Mouse (Mus musculus) liver, embryonic 16.5 days (tissue): ENCODE measurements around the gene Gas6. TPM values are rescaled to one million over a fixed set of nuclear protein-coding genes. Genes with fewer than 3 reads are reported as not detected.

ENCODE experiments used
- ATAC-seq: fragments of 200-750 bp; cut with Nextera tagmentation; 2 replicates; pipeline ENCODE4 v1.8.0; 2017; ENCODE audit warnings: low read depth, mild to moderate bottlenecking, moderate number of reproducible peaks, moderate library complexity
- H3K27ac ChIP-seq: fragments of 300-500 bp; sonication (generic); 2 replicates; pipeline ENCODE4 v1.5.1; 2014; ENCODE audit warnings: mild to moderate bottlenecking, low read length
- H3K27me3 ChIP-seq: fragments of 300-500 bp; sonication (generic); 2 replicates; pipeline ENCODE4 v1.6.1; 2014; ENCODE audit warnings: low read depth, low read length, mixed read lengths; ENCODE audit not compliant: control insufficient read depth, insufficient read depth
- H3K36me3 ChIP-seq: fragments of 300-500 bp; sonication (generic); 2 replicates; pipeline ENCODE4 v1.6.1; 2014; ENCODE audit warnings: mild to moderate bottlenecking; ENCODE audit not compliant: control insufficient read depth, insufficient read depth
- H3K4me1 ChIP-seq: fragments of 300-500 bp; sonication (generic); 2 replicates; pipeline ENCODE4 v1.6.1; 2014; ENCODE audit warnings: low read depth, low read length, mixed read lengths; ENCODE audit not compliant: control insufficient read depth
- H3K4me2 ChIP-seq: fragments of 300-500 bp; sonication (generic); 2 replicates; pipeline ENCODE4 v1.6.1; 2014; ENCODE audit warnings: low read depth, low read length, mixed read lengths
- H3K4me3 ChIP-seq: fragments of 300-500 bp; sonication (generic); 2 replicates; pipeline ENCODE4 v1.5.1; 2014; ENCODE audit warnings: low read depth, mild to moderate bottlenecking, low read length
- H3K9ac ChIP-seq: fragments of 300-500 bp; sonication (generic); 2 replicates; pipeline ENCODE4 v1.6.1; 2014; ENCODE audit warnings: low read depth, low read length
- H3K9me3 ChIP-seq: fragments of 300-500 bp; sonication (generic); replicated peaks from 2 replicates; pipeline ENCODE4 v1.6.1; 2016; ENCODE audit warnings: low read length; ENCODE audit not compliant: control insufficient read depth
- WGBS: fragments of 180-500 bp; shearing (Covaris S2); extraction: QIAGEN DNeasy Blood & Tissue Kit; methylation state at CpG from one replicate; pipeline ENCODE4 v1.1.7; 2014; ENCODE audit not compliant: insufficient replicate concordance; 5-methylcytosine and 5-hydroxymethylcytosine counted together
- polyA plus RNA-seq: library from polyadenylated mRNA; unstranded; fragments of >200 nt; fragmentation: Nextera tagmentation; extraction: Ambion mirVana; gene quantifications from 2 replicates; pipeline ENCODE4 v1.2.1, GENCODE M21; 2015

The Gas6 gene
- 5.5 and 8.3 TPM in 2 replicates for polyA plus RNA-seq

DNA sequence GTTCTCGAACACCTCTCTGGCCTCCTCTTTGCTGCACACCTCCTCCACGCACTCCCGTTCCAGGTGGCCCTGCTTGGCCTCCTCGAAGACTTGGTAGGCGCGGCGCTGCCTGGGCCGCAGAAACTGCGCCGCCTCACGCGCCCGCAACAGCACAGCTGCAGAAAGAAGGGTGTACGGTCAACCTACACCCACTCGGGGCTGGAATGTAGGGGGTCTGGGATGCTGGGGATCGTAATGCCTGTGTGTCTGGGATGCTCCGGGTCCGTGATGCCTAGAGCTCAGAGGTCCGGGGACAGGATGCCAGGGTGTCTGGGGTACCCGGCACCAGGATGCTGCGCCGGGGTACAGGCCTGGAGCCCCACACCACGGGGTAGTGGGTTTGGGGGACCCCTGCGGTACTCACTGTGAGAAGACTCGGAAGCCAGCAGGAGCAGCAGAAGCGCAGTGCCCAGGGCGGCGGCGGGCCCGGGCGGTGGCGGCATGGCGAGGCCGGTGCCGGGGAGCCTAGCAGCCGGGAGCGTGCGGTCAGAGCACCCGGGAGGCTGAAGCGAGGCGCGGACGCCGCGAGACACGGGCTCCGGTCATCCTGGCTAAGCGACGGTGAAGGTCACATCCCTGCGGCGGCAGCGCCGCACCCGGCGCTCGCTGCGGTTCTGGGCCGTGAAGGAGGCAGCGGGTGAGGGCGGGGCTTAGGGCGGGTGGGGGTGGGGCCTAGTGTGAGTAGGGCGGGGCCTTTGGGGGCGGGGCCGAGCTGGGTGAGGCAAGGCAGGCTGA lies at the start of gene Gas6:
TSS of gene Gas6 (minus strand) at position 633 of the 774 bp plus-strand sequence.
- ATAC-seq: peak; percentile 45; the same call in 1 of the 2 replicates
- H3K4me1 ChIP-seq: no peaks in the 10 kb centered on the region
- no peak within 1 kb of the TSS for H3K27ac ChIP-seq
- H3K9ac ChIP-seq: peak within 1 kb of the TSS; percentile 24; the same call in 1 of the 2 replicates
- peaks cover 34% of the 10 kb centered on the region for H3K27me3 ChIP-seq
- H3K9me3 ChIP-seq: no peaks in the 10 kb centered on the region
- H3K4me3 ChIP-seq: peak within 1 kb of the TSS; percentile 48
- 3% methylated on average over 63 of the region's 64 CpGs for WGBS
- H3K36me3 ChIP-seq: no peaks in the 10 kb centered on the region
- H3K4me2 ChIP-seq: peak within 1 kb of the TSS; percentile 56

DNA sequence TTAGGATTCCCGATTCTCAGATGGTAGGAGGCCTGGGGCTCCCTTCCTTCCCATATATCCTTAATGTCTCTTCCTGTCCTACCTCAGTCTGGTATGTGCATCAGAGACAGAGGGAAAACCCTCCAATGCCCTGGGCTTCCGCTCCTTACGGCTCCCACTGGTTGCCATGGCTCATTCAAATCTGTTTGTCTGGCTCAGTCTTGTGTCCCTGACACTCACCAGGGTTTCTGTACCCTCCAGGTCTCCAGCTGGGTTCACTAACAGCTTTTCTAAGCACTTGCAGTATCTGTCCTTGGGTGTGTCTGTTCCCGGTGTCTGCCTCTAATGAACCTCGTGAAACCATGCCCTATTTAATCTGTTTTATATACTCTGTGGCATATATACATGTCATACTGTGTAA lies 47.2 kb upstream of the Gas6 start:
- Histone ChIP-seq H3K9me3 (no peaks in the 10 kb centered on the region), H3K4me1 (no peaks in the 10 kb centered on the region), H3K36me3 (no peaks in the 10 kb centered on the region), H3K27me3 (no peaks in the 10 kb centered on the region), H3K27ac (no peak overlapping the region), H3K9ac (no peak overlapping the region), H3K4me2 (no peak overlapping the region), H3K4me3 (no peak overlapping the region)
- 59% methylated on average over 5 of the region's 5 CpGs for WGBS
- ATAC-seq: no peak

DNA sequence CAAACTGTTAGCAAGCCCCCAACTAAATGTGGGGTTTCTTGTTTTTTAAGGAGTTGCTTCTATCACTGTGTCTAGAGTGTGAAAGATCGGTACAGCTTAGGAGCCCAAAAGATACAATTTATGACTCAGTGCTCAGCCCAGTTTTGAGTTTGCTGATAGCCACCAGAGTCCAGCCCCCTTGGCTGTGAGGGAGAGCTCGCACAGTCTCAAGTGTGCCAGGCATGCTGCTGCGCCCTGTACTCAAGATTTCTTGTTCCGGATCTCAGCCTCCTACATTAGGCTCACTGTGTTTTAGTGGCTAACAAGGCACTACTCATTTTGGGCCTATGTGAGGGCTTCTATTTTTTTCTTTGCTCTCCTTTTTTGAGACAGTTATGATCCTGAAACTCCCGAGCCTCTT lies 45.8 kb upstream of the Gas6 start:
- H3K9ac ChIP-seq: no peak overlapping the region
- no peaks in the 10 kb centered on the region for H3K9me3 ChIP-seq
- no peaks in the 10 kb centered on the region for H3K36me3 ChIP-seq
- H3K27ac ChIP-seq: no peak overlapping the region
- 60% methylated on average over 5 of the region's 5 CpGs for WGBS
- H3K4me2 ChIP-seq: no peak overlapping the region
- no peak overlapping the region for H3K4me3 ChIP-seq
- H3K27me3 ChIP-seq: no peaks in the 10 kb centered on the region
- no peaks in the 10 kb centered on the region for H3K4me1 ChIP-seq
- no peak for ATAC-seq

DNA sequence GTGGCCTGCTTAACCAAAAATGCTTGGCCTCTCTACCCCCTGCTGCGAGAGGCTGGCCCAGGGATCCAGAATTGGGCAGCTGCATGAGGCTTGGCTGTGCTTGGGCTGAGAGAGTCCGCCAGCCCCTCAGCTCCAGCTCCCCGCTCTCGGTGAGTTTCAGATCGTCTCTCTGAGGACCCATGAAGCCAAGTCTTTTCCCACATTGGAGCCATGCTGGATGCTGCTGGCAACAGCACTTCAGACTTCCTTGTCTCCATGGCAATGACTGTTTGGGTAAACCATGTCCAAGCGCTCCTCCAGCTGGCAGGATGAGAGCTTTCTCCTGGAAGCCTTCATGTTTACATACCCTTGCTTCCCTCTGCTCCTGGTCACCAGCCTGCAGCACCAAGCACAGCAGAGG lies 44.5 kb upstream of the Gas6 start:
- Histone ChIP-seq H3K4me3 (no peak overlapping the region), H3K9ac (no peak overlapping the region), H3K4me1 (no peaks in the 10 kb centered on the region), H3K27ac (no peak overlapping the region), H3K27me3 (no peaks in the 10 kb centered on the region), H3K9me3 (no peaks in the 10 kb centered on the region), H3K4me2 (no peak overlapping the region), H3K36me3 (no peaks in the 10 kb centered on the region)
- WGBS: 56% methylated on average over 6 of the region's 6 CpGs
- ATAC-seq: no peak

DNA sequence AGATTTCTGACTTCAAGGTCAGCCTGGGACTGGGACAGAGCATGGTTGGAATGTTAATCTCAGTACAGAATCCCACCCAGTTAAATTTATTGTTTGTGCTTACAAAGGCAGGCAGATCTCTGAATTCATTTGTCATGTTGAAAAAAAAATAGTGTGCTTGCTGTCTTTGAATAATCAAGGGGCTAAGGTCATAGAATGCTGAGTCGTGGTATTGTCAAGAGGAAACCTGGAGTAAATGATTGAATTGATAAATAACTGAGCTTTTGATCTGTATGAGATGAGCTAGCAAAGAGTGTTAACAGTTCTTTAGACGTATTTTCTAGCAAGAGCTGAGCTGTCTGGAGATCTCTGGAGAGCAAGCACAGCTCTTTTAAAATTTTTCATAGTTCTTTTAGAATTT lies 42.8 kb upstream of the Gas6 start:
- H3K4me3 ChIP-seq: no peak overlapping the region
- 27% methylated on average over 2 of the region's 2 CpGs for WGBS
- H3K4me1 ChIP-seq: no peaks in the 10 kb centered on the region
- H3K4me2 ChIP-seq: no peak overlapping the region
- no peak overlapping the region for H3K27ac ChIP-seq
- no peaks in the 10 kb centered on the region for H3K9me3 ChIP-seq
- no peak for ATAC-seq
- no peaks in the 10 kb centered on the region for H3K36me3 ChIP-seq
- H3K27me3 ChIP-seq: no peaks in the 10 kb centered on the region
- H3K9ac ChIP-seq: no peak overlapping the region

DNA sequence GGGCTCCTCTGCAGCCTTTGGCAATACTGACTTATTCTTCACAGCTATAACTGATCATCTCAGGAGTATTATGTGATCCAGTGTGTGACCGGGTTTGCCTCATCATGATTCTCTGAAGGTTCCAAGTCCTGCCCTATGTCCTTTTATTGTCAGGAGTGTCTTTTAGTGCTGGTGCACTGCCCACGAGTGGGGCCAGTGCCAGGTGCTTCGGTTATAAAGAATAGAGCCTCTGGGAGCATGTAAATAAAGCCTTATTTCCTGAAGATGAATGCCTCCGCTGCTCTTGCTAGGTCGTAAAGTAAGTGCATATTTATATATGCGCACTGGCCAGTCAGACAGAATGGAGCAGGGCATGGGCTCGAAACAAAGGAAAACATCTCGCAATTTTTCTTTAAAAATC lies 38.8 kb upstream of the Gas6 start:
- Histone ChIP-seq H3K27ac (no peak overlapping the region), H3K4me2 (no peak overlapping the region), H3K4me3 (no peak overlapping the region), H3K9ac (no peak overlapping the region), H3K9me3 (no peaks in the 10 kb centered on the region), H3K27me3 (no peaks in the 10 kb centered on the region), H3K36me3 (no peaks in the 10 kb centered on the region), H3K4me1 (no peaks in the 10 kb centered on the region; the same call in 1 of the 2 replicates)
- ATAC-seq: no peak
- 63% methylated on average over 8 of the region's 8 CpGs for WGBS

DNA sequence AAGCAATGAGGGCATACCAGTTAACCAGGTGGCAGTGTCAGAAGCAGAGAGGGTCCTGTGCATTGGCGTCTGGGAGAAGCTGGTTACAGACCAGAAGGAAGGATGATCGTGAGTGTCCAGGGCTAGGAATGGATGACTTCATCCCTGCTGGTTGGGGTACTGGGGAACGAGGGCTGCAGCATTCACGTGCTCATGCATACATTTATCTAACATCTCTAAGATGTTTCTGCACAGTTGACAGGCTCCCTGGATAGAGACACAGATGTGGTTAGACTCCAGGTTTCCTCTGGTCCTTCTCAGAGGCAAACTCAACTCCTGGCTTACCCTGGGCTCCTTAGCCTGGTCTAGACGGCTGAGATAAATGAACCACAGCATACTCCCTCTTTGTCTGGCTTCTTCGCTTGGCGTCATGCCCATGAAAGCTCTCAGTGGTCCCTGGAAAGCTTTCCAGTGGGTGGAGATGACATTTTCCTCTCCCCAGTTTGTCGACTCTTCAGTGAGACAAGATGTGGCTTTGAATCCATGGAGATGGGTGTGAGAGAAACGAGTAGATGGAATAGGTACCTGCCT lies 37.4 kb upstream of the Gas6 start:
- no peaks in the 10 kb centered on the region for H3K27me3 ChIP-seq
- no peak overlapping the region for H3K4me2 ChIP-seq
- no peaks in the 10 kb centered on the region for H3K9me3 ChIP-seq
- H3K4me3 ChIP-seq: no peak overlapping the region
- ATAC-seq: no peak
- no peaks in the 10 kb centered on the region for H3K36me3 ChIP-seq
- no peak overlapping the region for H3K27ac ChIP-seq
- WGBS: 52% methylated on average over 9 of the region's 9 CpGs
- H3K9ac ChIP-seq: no peak overlapping the region
- no peaks in the 10 kb centered on the region; the same call in 1 of the 2 replicates for H3K4me1 ChIP-seq

DNA sequence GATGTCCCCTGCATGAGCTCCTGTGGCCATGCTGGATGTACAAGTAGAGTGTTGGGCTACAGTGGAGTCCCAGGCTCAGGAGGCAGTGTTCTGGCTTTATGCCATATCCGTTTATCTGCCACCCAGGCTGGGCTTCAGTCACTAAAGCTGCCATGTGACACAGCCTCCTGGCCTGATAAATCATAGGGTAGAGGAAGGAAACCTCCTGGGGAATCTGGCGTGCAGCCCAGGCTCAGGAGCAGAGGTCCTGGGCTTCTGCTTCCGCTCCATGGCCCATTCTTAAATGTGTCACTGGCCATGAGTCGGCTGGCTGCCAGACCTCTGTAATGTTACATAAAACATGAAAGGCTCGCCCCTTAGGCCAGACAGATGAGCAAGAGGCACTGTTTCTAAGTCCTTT lies 36.7 kb upstream of the Gas6 start:
- H3K27ac ChIP-seq: no peak overlapping the region
- H3K4me2 ChIP-seq: no peak overlapping the region
- H3K9me3 ChIP-seq: no peaks in the 10 kb centered on the region
- no peak overlapping the region for H3K4me3 ChIP-seq
- no peaks in the 10 kb centered on the region for H3K36me3 ChIP-seq
- no peaks in the 10 kb centered on the region for H3K27me3 ChIP-seq
- no peaks in the 10 kb centered on the region; the same call in 1 of the 2 replicates for H3K4me1 ChIP-seq
- no peak overlapping the region for H3K9ac ChIP-seq
- peak; percentile 51; the same call in 1 of the 2 replicates for ATAC-seq
- 25% methylated on average over 5 of the region's 5 CpGs for WGBS

DNA sequence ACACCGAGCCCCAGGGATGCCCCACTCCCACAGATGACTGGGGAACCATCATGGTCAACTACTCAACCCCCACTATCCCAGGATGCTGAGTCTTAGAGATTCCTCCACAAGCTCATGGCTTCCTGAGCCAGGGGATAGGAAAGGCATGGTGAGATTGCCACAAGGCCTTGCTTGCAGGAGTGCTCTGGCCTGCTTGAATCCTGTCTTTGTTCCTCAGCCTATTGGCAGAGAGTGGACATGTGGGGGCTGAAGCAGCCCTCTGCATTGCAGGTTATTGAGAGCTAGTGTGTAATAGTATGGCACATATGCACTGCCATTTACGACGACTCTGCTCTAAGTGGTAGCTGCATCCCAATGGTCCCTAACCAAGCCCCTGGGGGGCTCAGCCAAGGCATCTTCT lies 36.1 kb upstream of the Gas6 start:
- no peaks in the 10 kb centered on the region for H3K36me3 ChIP-seq
- no peak for ATAC-seq

More for the DNA sequence above, 36.1 kb upstream of the Gas6 start:
- WGBS: 56% methylated on average over 3 of the region's 3 CpGs
- Histone ChIP-seq H3K4me3 (no peak overlapping the region), H3K4me1 (no peaks in the 10 kb centered on the region; the same call in 1 of the 2 replicates), H3K9ac (no peak overlapping the region), H3K27ac (no peak overlapping the region), H3K27me3 (no peaks in the 10 kb centered on the region), H3K4me2 (no peak overlapping the region), H3K9me3 (no peaks in the 10 kb centered on the region)
